Mouse (Mus musculus): ENCODE measurements at regions not wholly inside any gene's neighbourhood (a gene's known extent, or its start where the extent isn't known, plus 50 kb on each side); places are given as distances from the start of the nearest gene placed in this dataset.

GRCm38 (mm10) chr10:95032760-95033716 lies 88.4 kb upstream of the Plxnc1 start:
- no peak for DNase-seq (ENCODE audit: low spot score)

- DNase-seq (ENCODE audit: low spot score), result no peak
Measured at GRCm38 (mm10) chr10:95031371-95031770, 86.7 kb upstream of the Plxnc1 start.

- no peak for DNase-seq (ENCODE audit: low spot score)
Measured at GRCm38 (mm10) chr10:95030801-95031200, 86.2 kb upstream of the Plxnc1 start.

GRCm38 (mm10) chr10:95029554-95029953 lies 84.9 kb upstream of the Plxnc1 start:
- DNase-seq (ENCODE audit: low spot score), result no peak

GRCm38 (mm10) chr10:95025569-95026327 lies 81.1 kb upstream of the Plxnc1 start:
- no peak for DNase-seq (ENCODE audit: low spot score)

- DNase-seq (ENCODE audit: low spot score), result no peak
Measured at GRCm38 (mm10) chr10:95021209-95021608, 76.6 kb upstream of the Plxnc1 start.

- no peak for DNase-seq (ENCODE audit: low spot score)
Measured at GRCm38 (mm10) chr10:95016896-95017295, 72.3 kb upstream of the Plxnc1 start.

GRCm38 (mm10) chr10:95015298-95015951 lies 70.8 kb upstream of the Plxnc1 start:
- DNase-seq (ENCODE audit: low spot score), result peak; percentile 5

- DNase-seq (ENCODE audit: low spot score), result no peak
Measured at GRCm38 (mm10) chr10:95013946-95014345, 69.3 kb upstream of the Plxnc1 start.

- no peak for DNase-seq (ENCODE audit: low spot score)
Measured at GRCm38 (mm10) chr10:95013213-95013915, 68.7 kb upstream of the Plxnc1 start.

GRCm38 (mm10) chr10:95010333-95010732 lies 65.7 kb upstream of the Plxnc1 start:
- DNase-seq (ENCODE audit: low spot score), result no peak

GRCm38 (mm10) chr10:95009081-95009480 lies 64.4 kb upstream of the Plxnc1 start:
- DNase-seq (ENCODE audit: low spot score), result no peak

GRCm38 (mm10) chr10:95004065-95004763 lies 59.6 kb upstream of the Plxnc1 start:
- DNase-seq (ENCODE audit: low spot score), result no peak

- no peak for DNase-seq (ENCODE audit: low spot score)
Measured at GRCm38 (mm10) chr10:95003621-95004020, 59.0 kb upstream of the Plxnc1 start.

GRCm38 (mm10) chr10:95001650-95002049 lies 57.0 kb upstream of the Plxnc1 start:
- DNase-seq (ENCODE audit: low spot score), result no peak

GRCm38 (mm10) chr10:94999716-95000115 lies 55.1 kb upstream of the Plxnc1 start:
- DNase-seq (ENCODE audit: low spot score), result no peak
